Mouse (Mus musculus): ENCODE results near the gene Hsp90ab1. TPM values are rescaled to one million over a fixed set of nuclear protein-coding genes. Genes with fewer than 3 reads are reported as not detected.

The Hsp90ab1 gene
- total RNA-seq, 2 experiments from 2014 or later: 448 to 829 TPM

DNA sequence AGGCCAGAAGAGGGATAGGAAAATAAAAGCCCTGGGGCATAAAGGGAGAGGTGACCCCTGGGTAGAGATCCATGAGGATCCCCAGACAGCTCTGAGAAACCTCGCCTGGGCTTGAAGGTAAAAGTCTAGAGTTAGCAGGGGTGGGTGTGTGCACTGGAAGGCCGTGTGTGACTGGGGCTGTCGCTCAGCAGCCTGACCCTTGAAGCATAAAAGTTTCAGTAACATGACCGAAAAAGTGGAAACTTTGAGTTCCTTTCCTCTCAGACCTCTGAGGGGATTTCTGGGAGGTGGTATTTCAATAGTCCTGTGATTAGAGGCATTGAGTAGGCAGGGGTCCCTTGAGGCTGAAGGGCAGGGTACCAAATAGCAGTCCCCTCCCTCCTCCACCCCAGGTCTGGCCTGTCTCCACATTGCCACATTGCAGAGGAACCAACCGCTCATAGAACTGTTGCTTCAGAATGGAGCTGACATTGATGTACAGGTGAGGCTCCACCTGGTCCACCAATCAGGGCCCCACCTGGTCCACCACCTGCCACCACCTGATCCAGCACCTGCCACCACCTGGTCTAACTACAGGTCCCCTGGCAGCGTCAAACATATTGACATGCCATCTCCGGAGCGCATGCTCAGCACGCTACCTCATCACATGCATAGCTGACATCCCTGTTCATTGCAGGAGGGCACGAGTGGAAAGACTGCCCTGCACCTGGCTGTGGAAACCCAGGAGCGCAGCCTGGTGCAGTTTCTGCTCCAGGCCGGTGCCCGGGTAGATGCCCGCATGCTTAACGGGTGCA is 13.1 kb downstream of the Hsp90ab1 start:
- ATAC-seq (ENCODE audit: poor library complexity, severe bottlenecking): no peak

DNA sequence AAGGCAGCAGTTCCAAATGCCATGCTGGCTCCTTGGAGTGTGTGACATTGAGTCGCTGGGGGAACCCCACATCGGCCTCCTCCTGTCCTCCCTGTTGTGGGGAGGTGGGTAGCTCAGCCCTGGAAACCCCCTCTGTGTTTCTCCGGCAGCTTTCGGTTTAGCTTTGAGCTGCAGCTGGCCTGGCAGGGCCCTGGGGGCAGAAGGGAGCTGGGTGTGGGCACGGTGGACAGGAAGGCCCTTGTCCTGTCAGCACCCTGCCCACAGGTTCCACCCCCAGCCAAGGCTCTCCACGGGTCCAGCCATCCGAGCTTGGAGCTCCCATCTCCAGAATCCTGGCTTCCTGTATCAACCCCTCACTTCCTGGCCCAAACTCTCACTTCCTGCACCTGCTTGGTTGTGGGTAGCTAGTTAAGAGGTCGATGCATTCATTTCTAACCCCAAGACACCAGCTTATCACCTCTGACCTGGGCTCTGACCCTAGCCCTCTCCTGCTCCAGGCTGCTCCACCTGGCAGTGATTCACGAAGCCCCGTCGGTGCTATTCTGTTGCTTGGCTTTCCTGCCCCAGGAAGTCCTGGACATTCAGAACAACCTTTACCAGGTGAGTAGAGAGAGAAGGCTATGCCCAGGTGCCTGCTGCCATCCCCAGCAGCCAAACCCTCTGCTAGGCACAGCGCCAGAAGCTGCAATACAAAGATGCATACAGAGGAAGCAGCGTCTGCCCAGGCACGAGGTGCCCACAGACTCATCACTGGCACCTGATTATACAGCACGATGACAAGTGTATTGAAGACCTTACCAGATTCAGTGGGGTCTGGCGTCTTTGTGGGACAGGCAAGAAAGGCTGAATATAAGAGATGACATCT is 14.8 kb downstream of the Hsp90ab1 start:
- no peak for ATAC-seq (ENCODE audit: poor library complexity, severe bottlenecking)

DNA sequence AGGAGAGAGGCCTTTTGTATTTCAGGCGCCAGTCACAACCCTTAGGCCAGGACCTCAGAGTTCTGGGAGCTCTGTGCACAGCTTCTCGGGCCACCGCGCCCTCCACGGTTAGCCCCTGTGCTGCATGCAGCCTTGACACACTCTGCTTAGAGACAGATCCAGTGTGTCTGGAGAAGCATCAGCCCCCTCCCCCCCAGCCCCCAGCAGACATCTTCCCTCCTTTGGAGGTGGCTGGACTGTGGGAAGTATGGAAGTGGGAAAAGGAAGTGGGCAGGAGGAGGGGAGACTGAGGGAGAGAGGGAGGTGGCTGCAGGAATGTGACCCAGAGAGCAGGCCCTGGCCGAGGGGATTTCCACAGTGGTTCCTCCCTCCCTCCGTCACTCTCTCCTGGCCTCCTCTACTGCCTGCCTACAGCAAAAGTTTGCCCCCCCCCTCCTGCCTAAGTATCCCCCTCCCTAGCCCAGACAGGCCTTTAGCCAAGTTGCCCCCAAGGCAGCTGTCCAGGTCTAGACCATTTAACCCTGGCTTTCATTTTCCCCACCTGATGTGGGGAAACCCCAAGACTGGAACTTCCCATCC is 15.7 kb downstream of the Hsp90ab1 start:
- ATAC-seq (ENCODE audit: poor library complexity, severe bottlenecking): no peak

DNA sequence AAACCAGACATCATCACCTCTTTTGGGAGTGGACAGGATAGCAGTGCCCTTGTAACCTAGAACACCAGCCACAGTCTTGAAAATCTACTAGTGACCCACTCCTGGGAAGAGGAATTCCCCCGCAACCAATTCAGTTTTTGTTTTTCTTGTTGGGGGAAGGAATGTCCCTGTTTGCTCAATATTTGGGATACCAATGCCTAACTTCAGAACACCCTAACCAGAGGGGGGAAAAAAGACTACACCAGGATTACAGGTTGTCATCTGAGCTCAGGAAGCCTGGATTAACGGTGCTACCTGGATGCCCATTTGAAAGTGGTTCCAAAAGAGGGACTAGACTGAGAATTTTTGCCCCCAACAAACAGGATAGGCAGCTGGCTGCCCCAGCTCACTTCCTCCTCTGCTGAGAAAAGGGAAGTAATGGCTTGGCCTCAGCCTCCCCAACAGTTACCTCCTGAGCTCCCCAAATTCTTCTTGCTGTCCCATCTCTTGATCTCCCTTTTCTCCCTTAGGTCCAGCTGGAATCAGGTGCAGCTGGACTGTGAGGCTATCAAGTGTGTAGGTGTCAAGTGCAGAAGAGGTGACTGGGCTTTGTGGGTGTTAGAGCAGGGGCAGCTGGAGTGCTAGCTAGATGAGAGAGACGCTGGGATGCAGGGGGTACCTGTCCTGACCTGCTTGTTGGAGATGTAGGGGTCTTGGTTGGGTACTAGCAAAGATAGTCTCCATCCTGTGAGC is 16.4 kb downstream of the Hsp90ab1 start:
- ATAC-seq (ENCODE audit: poor library complexity, severe bottlenecking): peak; percentile 44

DNA sequence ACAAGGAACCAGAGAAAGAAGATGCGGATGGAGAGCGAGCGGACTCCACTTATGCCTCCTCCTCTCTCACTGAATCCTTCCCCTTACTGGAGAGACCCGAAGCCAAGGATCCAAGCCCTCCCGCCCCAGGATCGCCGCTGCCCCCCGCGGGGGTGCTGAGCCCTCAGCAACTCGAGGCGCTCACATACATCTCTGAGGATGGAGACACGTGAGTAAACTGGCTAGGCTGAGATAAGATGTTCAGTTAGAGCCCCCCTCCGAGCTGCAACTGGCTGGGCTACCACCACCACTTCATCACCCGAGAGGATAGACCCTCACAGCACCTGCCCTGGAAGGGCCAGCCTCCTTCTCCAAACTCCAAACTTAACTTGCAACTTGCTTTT is 17.0 kb downstream of the Hsp90ab1 start:
- ATAC-seq (ENCODE audit: poor library complexity, severe bottlenecking): no peak

DNA sequence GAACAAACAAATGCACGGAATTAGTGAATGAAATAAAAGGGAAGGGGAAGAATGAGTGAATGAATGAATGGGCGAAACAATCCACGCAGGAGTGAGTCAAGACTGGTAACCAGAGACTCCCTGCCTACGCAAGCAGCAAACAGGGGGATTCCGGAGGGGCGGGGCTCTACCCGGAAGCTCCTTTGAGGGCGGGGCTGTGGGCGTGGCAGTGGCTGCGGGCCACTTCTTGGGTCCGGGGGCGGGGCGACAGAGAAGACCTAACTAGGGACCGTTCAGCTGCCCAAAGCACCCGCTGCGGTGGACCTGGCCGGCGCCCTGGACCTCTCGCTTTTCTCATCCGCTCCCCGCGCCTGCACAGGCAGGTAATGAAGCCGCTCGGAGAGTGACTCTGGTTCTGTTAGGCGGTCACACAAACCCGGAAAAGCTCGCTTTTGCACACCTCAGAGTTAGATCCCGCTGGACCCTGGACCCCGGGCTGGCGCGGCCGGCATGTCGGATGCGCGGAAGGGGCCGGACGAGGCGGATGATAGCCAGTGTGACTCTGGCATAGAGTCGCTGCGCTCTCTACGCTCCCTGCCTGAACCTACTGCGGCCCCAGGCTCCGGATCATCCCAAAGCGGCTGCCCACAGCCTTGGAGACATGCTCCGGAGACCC is 17.5 kb downstream of the Hsp90ab1 start, which contains the start of gene Nfkbie:
Gene Nfkbie, plus strand, starts transcription at position 252 of the 655 bp plus-strand sequence.
- ATAC-seq (ENCODE audit: poor library complexity, severe bottlenecking): peak; percentile 75

DNA sequence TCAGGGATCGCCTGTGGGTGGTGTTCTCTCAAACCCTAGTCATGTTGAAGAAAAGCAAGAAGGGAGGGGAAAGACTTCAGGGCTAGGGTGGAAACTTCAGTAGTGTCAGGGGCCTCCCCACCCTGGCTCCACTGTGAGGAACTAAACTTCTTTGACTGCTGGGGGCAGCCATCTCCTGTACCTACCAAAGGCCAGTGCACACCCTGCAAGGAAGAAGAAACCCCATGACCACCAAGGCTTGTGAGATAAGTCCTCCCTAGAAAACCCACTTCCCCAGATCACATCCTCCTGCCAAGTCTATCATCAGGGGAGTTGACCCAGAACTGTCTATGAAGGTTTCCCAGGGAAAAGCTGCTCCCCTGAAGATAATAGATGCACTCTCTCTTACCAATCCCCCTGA is 18.7 kb downstream of the Hsp90ab1 start:
- no peak for ATAC-seq (ENCODE audit: poor library complexity, severe bottlenecking)

DNA sequence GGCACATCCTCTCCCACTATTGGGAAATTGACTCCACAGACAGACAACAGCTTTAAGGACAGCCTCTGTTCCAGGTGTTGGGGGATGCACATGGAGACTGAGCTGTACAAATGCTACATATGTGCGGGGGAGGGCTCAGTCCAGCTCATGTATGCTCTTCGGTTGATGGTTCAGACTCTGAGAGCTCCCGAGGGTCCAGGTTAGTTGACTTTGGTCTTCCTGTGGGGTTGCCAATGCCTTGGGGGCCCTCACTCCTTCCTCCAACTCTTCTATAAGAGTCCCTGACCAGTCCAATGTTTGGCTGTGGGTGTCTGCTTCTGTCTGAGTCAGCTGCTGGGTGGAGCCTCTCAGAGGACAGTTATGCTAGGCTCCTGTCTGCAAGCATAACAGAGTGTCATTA is 20.0 kb downstream of the Hsp90ab1 start:
- no peak for ATAC-seq (ENCODE audit: poor library complexity, severe bottlenecking)

DNA sequence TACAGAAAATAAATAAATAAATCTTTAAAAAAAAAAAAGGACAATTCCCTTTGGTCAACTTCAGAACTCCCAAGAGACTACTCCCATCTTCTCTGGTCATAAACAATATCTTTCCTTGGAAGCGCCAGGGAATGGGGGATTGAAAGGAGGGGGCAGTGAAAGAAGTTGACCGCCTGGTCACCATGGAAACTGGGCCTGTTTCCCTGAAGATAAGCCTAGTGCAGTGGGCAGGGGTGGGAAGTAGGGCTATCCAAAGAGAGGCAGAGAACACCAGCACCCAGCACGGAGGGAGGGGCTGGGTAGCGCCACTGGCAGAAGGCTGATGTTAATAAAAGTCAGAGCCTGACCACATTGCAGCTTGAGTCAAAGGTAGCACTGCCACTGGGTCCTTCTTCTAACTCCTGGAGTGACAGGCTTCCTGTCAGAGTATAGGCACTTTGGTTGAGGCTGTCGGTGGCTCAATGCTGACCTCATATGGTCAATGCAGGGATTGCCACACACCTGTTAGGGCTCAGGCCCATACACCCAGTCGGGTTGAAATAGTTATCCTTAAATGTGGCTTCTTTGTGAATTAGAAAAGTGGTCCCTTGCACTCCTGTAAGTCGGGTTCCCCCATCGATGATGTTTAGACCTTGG is 21.1 kb downstream of the Hsp90ab1 start:
- peak; percentile 62 for ATAC-seq (ENCODE audit: poor library complexity, severe bottlenecking)

DNA sequence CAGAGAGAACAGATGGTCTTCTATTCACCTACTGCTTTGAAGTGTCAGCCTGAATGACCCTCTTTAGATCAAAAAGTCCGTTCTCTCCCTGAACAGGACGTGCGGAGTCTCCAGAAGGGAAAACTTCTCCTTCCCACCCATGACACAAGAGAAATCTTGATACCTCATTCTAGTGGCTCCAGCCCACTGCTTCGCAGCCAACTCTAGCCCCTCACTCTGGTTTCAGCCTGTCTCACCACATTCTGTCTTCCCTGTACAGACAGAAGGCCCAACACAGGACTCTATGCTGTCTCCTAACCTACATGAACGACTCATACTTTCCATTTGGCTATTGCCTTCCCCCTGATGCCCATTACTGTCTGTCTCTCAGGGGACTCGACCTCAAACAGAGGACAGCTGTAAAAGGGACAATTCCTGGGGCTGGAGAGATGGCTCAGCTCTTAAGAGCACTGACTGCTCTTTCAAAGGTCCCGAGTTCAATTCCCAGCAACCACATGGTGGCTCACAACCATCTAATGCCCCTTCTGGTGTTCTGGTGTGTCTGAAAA is 21.7 kb downstream of the Hsp90ab1 start:
- no peak for ATAC-seq (ENCODE audit: poor library complexity, severe bottlenecking)

DNA sequence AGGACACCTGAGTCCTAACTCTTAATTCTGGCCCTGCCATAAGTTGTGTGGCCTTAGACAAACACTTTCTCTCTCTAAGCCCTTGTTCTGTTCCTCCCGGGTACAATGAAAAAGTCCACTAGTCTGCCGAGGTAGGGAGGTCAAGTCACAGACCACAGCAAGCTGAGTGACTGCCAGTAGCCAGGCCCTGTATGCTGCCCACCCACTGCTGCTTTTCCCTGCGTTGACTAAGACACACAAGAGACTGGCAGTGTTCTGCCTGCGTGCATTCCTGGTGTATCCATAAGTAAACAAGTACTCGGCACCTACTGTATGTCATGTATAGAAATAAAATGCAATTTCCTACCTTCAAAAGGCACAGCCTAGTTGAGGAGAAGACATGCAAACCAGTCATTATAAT is 22.8 kb downstream of the Hsp90ab1 start:
- no peak for ATAC-seq (ENCODE audit: poor library complexity, severe bottlenecking)

DNA sequence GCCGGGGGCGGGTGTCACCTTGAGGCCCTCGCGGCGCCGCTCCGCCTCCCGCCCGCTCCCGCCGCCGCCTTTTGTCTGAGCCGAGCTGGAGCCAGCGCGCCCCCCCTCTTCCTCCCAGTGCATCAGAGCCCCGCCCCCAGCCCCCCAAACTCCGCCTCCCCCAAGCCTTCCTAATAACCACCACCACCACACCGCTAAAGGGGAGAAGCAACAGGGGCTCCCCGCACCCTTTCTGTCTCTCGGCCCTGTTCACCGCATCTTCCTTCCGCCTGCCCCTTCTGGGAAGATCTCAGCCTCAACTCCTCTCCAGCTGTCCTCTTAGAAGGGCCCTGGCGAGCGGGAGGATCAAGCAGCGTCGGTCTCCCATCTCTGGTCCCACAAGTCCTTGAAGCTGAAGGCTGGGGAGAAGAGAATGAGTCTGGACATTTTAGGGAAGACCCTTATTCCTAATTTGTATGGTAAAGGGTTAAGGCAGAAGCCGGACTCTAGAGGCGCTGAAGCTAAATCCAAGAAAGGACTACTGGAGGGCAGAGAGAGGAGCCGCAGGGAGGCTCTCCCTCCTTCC is 23.4 kb downstream of the Hsp90ab1 start, which contains the start of gene Tmem151b:
Gene Tmem151b, minus strand, starts transcription at position 61 of the 565 bp plus-strand sequence.
- no peak for ATAC-seq (ENCODE audit: poor library complexity, severe bottlenecking)

DNA sequence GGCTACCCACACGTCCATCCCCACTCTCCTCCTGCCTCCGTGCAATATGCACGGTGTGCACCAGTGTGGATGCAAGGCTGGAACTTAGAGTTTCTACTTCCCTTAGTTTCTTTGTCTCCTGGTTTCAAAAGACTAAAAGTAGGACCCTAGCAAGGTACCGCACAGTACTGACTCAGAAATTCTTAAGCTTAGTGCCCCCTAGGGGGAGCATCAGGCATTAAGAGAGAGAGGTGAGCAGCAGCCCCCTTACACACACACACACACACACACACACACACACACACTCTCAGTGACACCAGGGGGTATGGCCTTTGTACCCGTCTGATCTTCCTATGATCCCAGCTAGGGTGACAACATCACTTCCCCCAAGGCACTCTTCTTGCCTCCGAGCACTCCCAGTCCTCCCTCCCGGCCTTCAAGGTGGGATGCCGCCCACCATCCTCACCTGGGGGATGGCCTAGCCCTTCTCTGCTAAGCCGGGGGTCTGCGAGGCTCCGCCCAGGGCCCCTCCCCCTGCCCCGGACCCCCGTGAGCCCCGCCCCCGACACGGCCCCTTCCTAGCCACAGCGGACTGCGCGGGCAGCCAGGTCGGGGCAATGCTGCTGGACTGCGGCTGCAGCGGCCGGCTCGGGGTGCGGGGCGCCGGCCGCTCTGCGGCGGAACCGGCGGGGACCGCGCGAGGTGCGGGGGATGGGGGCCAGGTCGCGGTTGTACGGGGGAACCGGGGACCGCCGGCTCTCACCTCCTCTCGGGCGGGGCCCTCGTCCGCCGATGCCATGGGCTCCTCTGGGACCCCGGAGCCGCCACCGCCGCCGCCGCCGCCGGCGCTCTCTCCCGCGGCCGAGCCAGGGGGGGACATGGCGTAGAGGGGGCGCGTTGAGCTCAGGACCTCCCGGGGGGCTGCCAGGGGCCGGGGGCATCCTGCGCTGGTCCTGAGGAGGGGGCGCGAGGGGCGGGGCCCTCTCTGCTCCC is 24.2 kb downstream of the Hsp90ab1 start:
- ATAC-seq (ENCODE audit: poor library complexity, severe bottlenecking): no peak

DNA sequence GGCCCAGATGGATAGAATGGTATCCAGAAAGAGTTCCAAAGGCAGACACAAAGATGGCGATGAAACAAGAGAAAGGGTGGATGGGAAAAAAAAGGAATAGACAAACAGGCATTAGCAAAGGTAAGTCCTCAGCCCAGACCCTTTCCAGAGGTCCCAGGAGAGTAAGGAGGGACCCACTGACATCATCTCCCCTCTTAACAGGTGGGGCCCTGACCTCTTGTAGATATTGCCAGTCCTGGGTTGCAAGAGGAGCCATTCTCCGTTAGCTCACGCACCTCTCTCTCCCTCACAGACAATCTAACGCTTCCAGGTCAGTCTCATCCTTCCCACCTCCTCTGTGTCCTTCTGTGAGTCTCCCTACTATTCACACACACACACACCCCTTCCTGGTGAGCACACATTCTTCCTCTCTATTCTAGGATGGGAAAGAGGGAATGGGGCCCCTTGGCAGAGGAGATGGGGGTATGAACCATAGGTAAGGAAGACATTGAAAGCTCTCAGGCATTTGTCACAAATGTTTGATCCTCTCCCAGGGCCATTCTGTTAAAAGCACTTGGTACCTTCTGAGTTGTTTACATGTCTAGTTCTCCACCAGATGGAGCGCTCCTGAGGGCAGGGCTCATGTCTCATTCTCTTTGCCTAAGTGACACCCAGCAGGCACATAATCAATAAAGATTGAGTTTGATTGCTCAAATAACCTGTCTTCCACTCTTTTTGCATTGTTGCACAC is 25.4 kb downstream of the Hsp90ab1 start:
- no peak for ATAC-seq (ENCODE audit: poor library complexity, severe bottlenecking)

DNA sequence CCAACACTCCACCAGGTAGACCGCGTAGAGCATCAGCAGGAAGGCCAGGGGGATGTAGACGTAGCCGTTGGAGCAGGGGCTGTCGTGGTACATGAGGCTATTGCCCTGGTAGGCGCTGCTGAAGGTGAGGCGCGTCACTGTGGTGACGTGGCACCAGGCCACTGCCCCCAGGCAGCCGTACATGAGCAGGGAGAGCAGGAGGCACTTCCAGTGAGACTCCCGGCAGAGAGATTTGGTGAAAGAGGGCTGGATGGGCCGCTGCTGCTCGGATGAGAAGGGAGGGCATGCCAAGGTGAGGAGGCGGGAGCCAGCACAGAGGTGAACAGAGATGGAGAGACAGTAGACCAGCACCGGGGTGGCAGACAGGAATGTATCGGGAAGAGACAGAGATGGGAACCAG is 26.1 kb downstream of the Hsp90ab1 start:
- ATAC-seq (ENCODE audit: poor library complexity, severe bottlenecking): no peak

DNA sequence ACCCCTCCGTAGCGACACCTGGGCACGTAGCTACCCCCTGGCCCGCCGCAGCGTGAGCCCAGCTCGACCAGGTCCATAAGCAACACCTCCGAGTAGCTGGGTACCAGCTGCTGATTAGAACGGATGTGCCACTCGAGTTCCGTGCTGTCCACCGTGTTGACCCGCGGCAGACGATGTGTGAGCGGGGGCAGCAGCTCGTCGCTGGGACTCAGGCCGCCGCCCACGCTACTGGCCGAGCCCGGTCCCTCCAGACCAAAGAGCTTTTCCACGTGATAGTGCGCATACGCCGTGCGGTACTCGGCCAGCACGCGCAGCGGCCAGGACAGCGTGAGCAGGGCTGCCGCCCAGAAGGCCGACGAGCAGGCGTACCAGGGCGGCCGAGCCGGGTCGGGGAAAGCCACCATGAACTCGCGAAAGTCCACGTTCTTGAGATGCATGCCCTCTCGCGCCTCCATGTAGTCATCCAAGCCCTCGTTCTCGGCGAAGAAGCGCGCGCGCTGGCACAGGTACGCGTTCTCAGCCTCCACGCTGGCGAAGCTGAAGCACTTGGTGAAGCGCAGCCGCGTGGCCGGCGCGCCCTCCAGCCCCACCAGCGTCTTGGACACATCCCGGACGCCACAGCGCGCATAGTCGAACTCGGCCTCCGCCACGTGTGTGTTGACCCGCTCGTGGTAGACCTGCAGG is 27.7 kb downstream of the Hsp90ab1 start:
- ATAC-seq (ENCODE audit: poor library complexity, severe bottlenecking): peak; percentile 36; the same call in 1 of the 2 replicates

DNA sequence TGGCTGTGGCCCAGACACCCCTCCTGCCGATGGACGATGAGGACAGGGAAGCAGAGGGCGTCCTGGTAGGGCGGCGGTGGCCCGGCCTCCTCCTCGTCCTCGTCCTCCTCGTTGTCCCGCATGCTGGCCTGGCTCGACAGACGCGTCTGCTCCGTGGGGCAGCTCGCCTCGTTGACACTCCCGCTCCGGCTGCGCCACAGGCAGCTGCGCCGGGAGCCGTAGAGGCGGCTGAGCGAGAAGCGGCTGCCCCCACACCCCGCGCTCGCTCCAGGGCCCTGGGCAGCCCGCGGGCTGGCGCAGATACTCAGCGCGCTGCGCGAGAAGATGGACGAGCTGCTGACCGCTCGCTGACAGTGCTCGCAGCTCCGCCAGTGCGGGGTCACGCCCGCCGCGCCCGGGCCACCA is 28.2 kb downstream of the Hsp90ab1 start:
- ATAC-seq (ENCODE audit: poor library complexity, severe bottlenecking): no peak
